Comparison of ENCODE assay signal across 8 mouse cellular contexts in genomic region chrX:75764135-75764793, GRCm38 (mm10).
DNase-seq lines count a peak whose midpoint lies in the region; ATAC-seq and TF ChIP-seq lines count a peak whose summit lies in the region.

No protein-coding gene starts in this region.

- peak overlapping the region; percentile 31; the same call in 1 of the 2 replicates for H3K9ac ChIP-seq in embryonic facial prominence, embryonic 15.5 days
- H3K9ac ChIP-seq in limb, embryonic 13.5 days, result peak overlapping the region; percentile 67
- peak overlapping the region; percentile 57 for H3K9ac ChIP-seq in midbrain, embryonic 14.5 days (replicated peaks; ENCODE audit: low read length)
- peak overlapping the region; percentile 20; the same call in 1 of the 2 replicates for H3K9ac ChIP-seq in stomach, embryonic 15.5 days

- H3ac ChIP-seq in C2C12 (ENCODE audit: control insufficient read depth, insufficient read length, low read depth), result peak overlapping the region; percentile 85

- no peaks in the 10 kb centered on the region for H3K27me3 ChIP-seq in C2C12 (ENCODE audit: control insufficient read depth, insufficient read depth, insufficient read length)
- no peaks in the 10 kb centered on the region for H3K27me3 ChIP-seq in embryonic facial prominence, embryonic 15.5 days
- H3K27me3 ChIP-seq in limb, embryonic 13.5 days, result no peaks in the 10 kb centered on the region
- no peaks in the 10 kb centered on the region for H3K27me3 ChIP-seq in midbrain, embryonic 14.5 days (ENCODE audit: control insufficient read depth, insufficient read depth, low read length)
- no peaks in the 10 kb centered on the region for H3K27me3 ChIP-seq in stomach, embryonic 15.5 days (replicated peaks)

- peak overlapping the region; percentile 39 for H3K4me3 ChIP-seq in C2C12 (ENCODE audit: insufficient read depth, poor library complexity, severe bottlenecking)
- peak overlapping the region; percentile 54 for H3K4me3 ChIP-seq in embryonic facial prominence, embryonic 15.5 days (replicated peaks)
- H3K4me3 ChIP-seq in limb, embryonic 13.5 days, result peak overlapping the region; percentile 55
- peak overlapping the region; percentile 51 for H3K4me3 ChIP-seq in midbrain, embryonic 14.5 days (replicated peaks; ENCODE audit: low read depth, low read length)
- peak overlapping the region; percentile 46 for H3K4me3 ChIP-seq in stomach, embryonic 15.5 days (replicated peaks)

- H3K27ac ChIP-seq in embryonic facial prominence, embryonic 15.5 days (replicated peaks), result peak overlapping the region; percentile 88
- peak overlapping the region; percentile 84 for H3K27ac ChIP-seq in limb, embryonic 13.5 days
- H3K27ac ChIP-seq in midbrain, embryonic 14.5 days (replicated peaks; ENCODE audit: low read depth, low read length), result peak overlapping the region; percentile 80
- H3K27ac ChIP-seq in stomach, embryonic 15.5 days, result peak overlapping the region; percentile 81

- ATAC-seq in embryonic facial prominence, embryonic 15.5 days (ENCODE audit: insufficient number of reproducible peaks, low FRiP score, low TSS enrichment, low read depth), result peak; percentile 83
- ATAC-seq in limb, embryonic 13.5 days (ENCODE audit: low FRiP score, low read depth), result peak; percentile 96
- ATAC-seq in midbrain, embryonic 14.5 days (ENCODE audit: low FRiP score, low TSS enrichment), result peak; percentile 94
- peak; percentile 88 for ATAC-seq in stomach, embryonic 15.5 days (ENCODE audit: insufficient read depth, low FRiP score, low read depth)

- DNase-seq in adrenal gland, postnatal 4 days (ENCODE audit: low spot score in 2 of 2), result peak; percentile 4 to 10
- peak; percentile 69 to 73 for DNase-seq in heart, adult 9 months (ENCODE audit: low spot score in 2 of 2)
- peak; percentile 48 to 63 for DNase-seq in kidney, adult 8-10 months
- peak; percentile 83 for DNase-seq in midbrain, embryonic 14.5 days

- TF ChIP-seq CTCF in C2C12 (IDR thresholded peaks at IDR 0.05; ENCODE audit: control insufficient read depth, insufficient read depth, insufficient read length), result no peak

- peaks cover 43% of the 10 kb centered on the region for H3K79me2 ChIP-seq in C2C12 (ENCODE audit: control insufficient read depth, insufficient read depth)

- no peaks in the 10 kb centered on the region for H3K9me3 ChIP-seq in embryonic facial prominence, embryonic 15.5 days (replicated peaks)
- H3K9me3 ChIP-seq in limb, embryonic 13.5 days, result no peaks in the 10 kb centered on the region
- H3K9me3 ChIP-seq in midbrain, embryonic 14.5 days (ENCODE audit: control insufficient read depth, low read length), result no peaks in the 10 kb centered on the region
- H3K9me3 ChIP-seq in stomach, embryonic 15.5 days, result no peaks in the 10 kb centered on the region

- 12% methylated on average over 19 of the region's 19 CpGs for WGBS in embryonic facial prominence, embryonic 15.5 days
- WGBS in limb, embryonic 13.5 days, result 19% methylated on average over 19 of the region's 19 CpGs
- 15% methylated on average over 19 of the region's 19 CpGs for WGBS in midbrain, embryonic 14.5 days
- WGBS in stomach, embryonic 15.5 days, result 12% methylated on average over 19 of the region's 19 CpGs

- H3K36me3 ChIP-seq in C2C12 (ENCODE audit: control insufficient read depth, insufficient read depth), result no peaks in the 10 kb centered on the region
- no peaks in the 10 kb centered on the region for H3K36me3 ChIP-seq in embryonic facial prominence, embryonic 15.5 days
- H3K36me3 ChIP-seq in limb, embryonic 13.5 days, result no peaks in the 10 kb centered on the region
- 0 out of 2 replicates have a peak, but pooled peaks cover 2% of the 10 kb centered on the region for H3K36me3 ChIP-seq in midbrain, embryonic 14.5 days (ENCODE audit: control insufficient read depth, insufficient read depth, low read length)
- no peaks in the 10 kb centered on the region for H3K36me3 ChIP-seq in stomach, embryonic 15.5 days

- no peaks in the 10 kb centered on the region for H3K4me1 ChIP-seq in embryonic facial prominence, embryonic 15.5 days
- peaks cover 6% of the 10 kb centered on the region; the same call in 1 of the 2 replicates for H3K4me1 ChIP-seq in limb, embryonic 13.5 days
- no peaks in the 10 kb centered on the region for H3K4me1 ChIP-seq in midbrain, embryonic 14.5 days (ENCODE audit: control insufficient read depth, insufficient read depth, low read length)
- H3K4me1 ChIP-seq in stomach, embryonic 15.5 days, result no peaks in the 10 kb centered on the region

- H3K4me2 ChIP-seq in embryonic facial prominence, embryonic 15.5 days (replicated peaks), result peak overlapping the region; percentile 43
- peak overlapping the region; percentile 69 for H3K4me2 ChIP-seq in limb, embryonic 13.5 days (replicated peaks)
- H3K4me2 ChIP-seq in midbrain, embryonic 14.5 days (ENCODE audit: low read length), result peak overlapping the region; percentile 56
- peak overlapping the region; percentile 52 for H3K4me2 ChIP-seq in stomach, embryonic 15.5 days

- H3K79me3 ChIP-seq in C2C12 (ENCODE audit: low read depth), result peaks cover 27% of the 10 kb centered on the region

TF ChIP-seq in C2C12, 6 proteins besides CTCF, POLR2A, EP300 and RAD21:
- TF ChIP-seq CEBPB (IDR thresholded peaks at IDR 0.05; ENCODE audit: low read depth) (no peak), USF1 (IDR thresholded peaks at IDR 0.05; ENCODE audit: low read depth) (peak; percentile 87), MAX (IDR thresholded peaks at IDR 0.05) (peak; percentile 13)

Comparison
In these comparisons a context has a peak if more than half of its experiments do, and no peak if none do; other contexts are left out.
1. Peak in every context shown above with its lines: DNase-seq, ATAC-seq, H3K4me3 ChIP-seq and H3K27ac ChIP-seq.
2. DNase-seq: peak in every context shown above with its lines; median percentile 83 in midbrain, embryonic 14.5 days; 71 in heart, adult 9 months; 56 in kidney, adult 8-10 months; 7 in adrenal gland, postnatal 4 days.